Mouse (Mus musculus) kidney, postnatal 36 days (tissue): ENCODE results near the gene Ube3a.

Experiments
- DNase-seq, 2 experiments: peaks; one replicate each; pipeline ENCODE4 v3.0.0; 2021 to 2022; ENCODE audit warnings: mixed read lengths in 2 of 2

The Ube3a gene

DNA sequence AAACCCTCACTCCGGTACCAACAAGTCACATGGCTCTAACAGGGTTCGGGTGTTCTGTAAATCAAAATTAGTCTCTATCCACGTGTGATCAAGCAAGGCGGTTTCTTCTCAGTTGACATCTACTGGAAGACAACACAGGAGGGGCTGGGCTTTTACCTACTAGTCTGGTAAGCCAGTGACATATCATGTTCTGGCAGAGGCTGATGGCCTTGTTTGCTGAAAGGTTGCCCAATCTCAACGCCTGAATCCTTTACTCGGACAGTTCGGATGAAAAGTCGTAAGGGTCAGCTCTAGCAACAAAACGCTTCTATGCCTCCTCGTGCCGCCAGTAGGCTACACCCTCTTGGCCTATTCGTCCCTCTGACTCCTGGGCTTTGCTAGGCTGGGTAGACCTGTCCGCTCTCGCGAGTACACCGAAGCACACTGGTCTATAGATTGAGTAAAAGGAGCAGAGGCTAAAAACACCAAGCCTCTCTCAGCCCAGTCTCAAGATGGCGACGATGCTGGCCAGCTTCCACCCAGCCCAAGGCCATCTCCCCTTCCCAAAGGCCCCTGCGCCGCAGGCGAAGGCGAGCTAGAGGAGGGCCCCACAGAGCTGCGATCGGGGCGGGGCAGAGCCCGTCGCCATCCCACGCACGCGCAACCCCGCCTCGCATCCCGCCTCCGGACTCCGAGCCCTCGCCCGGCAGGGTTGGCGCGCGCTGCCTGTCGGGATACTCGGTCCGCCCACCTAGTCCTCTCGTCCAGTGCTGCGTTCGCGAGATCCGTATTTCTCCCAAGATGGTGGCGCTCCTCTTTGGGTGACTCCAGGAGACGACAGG, at the start of gene Ube3a:
Gene Ube3a, plus strand, starts transcription at position 706 of the 821 bp plus-strand sequence.
- peak; percentile 98 to 99 for DNase-seq

DNA sequence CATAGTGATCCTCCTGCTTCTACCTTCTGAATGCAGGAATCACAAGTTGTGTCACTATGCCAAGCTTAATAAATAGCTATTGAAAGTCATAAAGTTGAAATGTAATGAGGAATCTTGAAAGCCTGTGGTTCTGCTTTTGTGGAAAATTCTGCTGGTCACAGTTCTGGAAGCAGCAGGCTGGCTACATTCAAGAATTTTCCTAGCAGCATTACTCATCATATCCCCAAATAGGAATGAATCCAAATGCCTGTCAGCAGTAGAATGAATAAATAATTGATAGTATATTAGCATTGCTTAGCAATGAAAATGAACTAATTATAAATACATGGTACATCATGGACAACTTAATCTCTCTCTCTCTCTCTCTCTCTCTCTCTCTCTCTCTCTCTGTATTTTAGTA, 35.7 kb upstream of the Ube3a start:
- no peak for DNase-seq

DNA sequence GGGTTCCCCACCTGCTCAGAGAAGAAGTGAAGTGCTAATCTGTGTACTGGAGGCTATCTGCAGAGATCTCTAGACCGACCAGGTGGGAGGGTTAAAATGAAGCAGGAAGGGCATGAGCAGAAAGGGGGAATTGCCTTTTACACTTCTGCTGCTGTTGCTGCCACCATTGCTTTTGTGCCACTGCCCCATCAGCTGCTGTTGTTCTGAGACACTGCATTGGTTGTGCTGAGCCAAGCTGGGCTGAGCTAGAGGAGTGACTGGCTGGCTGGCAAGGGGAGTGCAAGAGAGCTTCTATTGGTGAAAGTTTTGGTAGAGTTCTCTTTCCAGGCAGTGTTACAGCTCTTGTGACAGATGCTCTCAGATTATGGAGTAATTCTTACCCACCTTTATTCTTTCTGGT, 13.6 kb upstream of the Ube3a start:
- DNase-seq, result no peak

DNA sequence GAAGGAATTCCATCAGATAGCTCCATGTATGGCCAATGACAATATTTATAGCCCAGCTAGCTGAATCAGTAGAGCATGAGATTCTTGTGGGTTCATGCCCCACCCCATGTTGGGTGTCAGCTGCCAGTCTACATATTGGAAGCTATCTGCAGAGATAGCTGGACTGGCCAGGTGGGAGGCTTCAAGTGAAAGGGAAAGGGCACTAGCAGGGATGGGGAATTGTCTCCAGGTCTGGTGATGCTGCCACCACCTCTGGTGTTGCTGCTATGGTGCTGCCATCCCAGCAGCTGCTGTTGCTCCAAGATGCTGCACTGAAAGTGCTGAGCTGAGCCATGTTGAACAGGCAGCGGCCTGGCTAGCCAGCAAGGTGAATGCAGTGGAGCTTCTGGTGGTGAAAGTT, 7.3 kb upstream of the Ube3a start:
- no peak for DNase-seq

DNA sequence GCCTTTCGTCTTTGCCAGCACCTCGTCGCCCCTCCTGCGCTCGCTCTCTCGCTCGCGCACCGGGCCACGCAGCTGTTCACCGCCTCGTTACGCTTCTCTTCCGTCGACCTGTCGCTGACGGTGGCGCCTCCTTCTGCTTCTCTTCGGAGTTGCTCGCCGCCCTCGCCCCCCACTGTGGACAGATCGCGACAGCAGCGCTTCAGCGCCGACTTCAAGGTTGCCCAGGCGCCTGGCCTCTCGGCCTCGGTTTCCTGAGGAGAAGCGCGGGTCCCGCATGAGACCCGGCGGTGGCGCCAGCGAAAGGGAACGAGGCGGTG, 274 bp downstream of the Ube3a start:
- DNase-seq, result no peak

DNA sequence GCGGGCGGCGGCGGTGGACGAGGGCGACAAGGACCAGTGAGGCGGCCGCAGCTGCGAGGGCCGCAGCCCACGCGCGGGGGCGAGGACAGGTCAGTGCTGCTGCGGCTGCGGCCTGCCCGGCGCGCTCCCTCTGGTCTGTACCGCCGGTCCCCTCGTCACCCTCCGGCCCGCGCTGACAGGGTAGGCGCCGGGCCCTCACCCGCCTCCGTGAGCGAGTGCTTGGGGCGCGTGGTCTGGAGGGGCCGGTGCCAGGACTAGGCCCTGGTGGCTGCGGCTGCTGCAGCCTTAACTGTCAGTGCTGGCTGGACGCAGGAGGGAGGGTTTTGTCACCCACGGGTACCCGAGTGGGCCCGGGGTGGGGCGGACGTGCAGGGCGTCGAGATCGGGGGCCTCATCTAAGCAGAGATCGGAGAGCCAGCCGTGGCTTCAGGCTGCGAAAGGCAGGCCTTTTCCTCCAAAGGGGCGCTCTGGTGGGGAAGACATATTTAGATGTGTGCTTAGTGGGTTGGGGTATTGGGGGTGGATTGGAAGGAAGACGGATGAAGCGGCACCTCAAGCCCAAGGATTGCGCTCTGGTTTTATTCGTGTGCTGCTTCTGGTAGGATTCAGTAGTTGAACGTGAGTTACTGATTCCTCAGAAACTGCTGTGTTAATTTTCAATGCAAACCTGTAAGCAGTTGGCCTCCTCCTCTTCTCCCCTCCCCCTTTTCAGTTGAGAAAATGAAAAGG, 797 bp downstream of the Ube3a start:
- DNase-seq, result peak; percentile 36 to 63

DNA sequence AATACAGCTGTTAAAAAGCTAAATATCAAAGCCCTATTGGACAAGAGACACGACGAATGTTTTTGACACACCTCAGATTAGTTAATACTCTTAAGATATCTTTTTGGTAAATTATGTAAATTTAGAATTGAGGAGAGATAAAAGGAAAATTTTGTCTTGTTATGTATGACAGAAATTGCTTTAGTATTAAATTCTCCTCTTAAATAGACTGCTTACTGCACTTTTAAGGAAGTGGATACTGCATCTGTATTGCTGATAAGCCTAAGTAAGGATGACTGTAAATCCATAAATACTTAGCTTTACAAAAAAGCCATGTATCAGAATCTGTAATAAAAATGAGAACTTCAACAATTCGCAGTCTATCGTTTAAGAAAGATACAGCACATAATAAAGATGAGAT, 1.8 kb downstream of the Ube3a start:
- no peak for DNase-seq

DNA sequence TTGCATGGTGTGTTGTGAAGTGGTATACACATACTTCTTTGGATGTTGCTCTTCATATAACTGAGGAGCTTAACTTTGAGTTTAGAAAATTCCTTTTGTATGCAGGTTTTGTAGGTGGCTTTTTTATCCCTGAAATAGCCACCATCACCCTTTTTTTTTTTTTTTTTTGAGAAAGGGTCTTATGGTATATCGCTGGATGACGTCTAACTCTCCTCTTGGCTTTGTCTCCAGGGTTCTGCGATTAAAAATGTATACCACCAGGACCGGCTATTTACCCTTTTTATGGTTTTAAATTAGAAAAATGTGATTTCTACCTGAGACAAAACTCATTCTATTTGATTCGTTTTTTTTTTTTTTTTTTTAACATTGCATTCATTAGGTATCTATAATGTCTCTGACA, 2.2 kb downstream of the Ube3a start:
- DNase-seq, result no peak

DNA sequence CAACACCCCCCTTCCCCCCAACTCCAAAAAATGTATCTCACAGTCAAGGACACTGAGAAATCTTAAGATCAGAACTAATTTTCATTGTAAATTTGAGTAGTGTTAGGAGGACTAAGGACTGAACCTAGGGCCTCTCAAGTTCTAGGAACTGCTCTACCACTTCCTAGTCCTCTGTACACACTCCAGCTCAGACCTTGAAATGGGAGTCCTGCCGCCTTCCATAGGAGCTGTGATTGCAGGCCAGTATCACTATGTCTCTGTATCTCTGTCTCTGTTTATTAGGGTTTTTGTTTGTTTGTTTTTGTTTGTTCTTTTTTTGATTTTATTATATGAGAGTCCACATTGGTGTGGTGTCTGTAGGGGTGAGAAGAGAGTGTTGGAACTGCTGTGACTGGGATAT, 3.4 kb downstream of the Ube3a start:
- DNase-seq, result no peak

DNA sequence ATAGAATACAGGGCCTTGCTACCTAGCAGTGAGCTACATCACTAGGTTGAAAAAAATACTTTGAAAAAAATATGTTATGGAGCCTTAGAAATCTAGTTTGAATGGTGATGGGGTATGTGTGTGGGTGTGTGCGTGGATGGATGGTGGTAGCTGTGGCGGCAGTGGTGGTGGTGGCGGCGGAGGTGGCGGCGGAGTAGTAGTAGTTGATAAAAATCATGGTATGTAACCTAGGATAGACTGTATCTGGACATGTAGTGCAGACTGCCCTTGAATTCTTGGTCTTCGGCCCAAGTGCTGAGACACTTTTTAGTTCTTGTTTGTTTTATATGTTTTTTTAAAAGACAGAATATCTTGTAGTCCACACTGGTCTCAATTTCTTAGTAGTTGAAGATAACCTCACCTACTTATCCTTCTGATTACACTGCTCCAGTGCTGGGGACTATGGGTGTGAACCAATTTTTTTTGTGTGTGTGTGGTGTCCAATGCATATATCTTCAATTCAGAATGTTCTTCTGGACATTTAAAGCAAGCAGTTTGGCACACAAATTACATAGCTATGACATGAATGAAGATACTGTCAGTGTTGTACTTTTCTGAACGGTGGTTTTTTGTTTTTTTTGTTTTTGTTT, 6.3 kb downstream of the Ube3a start:
- no peak for DNase-seq

DNA sequence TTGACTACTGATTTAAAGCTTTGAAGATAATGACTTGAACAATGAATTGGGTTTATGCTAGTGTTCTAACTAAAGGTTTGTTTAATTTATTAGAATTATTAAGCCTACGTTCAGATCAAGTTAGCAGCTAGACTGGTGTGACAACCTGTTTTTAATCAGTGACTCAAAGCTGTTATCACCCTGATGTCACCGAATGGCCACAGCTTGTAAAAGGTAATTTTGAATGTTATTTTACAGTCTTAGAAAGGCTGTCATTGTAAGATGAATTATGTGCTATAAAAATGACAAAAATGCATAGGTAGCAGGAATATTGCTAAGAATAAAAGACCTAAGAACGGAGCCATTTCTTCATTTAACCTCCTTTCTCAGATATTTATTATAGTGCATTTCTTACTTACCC, 14.7 kb downstream of the Ube3a start:
- DNase-seq, result no peak

DNA sequence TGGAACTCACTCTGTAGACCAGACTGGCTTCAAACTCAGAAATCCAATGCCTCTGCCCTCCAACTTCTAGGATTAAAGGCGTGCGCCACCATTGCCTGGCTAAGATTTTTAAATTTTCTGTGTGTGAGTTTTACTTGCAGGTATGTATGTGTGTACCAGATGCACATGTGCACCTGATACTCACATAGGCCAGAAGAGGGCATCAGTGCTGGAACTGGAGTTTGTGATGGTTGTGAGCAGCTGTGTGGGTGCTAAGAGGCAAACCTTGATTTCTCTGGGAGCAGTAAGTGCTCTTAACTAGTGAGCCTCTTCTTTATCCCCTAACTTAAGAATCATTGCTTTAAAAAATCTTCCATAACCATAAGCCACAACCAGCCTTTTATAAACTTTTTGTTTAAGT, 17.0 kb downstream of the Ube3a start:
- peak in 1 of 2 experiments; percentile 17 for DNase-seq

DNA sequence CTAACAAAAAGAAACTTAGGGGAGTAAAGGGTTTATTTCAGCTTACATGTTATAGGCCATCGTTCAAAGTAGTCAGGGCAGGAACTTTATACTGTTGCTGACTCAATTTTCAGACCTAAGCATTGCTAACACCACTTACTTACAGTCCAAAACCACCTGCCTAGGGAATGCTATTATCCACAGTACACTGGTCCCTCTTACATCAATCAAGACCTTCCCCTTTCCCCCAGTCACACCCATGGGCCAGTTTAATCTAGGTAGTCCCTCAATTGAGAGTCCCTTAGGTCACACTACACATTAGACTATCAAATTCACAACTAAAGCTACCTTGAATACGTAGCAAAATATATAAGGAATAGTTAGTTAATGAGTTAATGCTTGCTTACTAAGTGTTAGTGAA, 24.8 kb downstream of the Ube3a start:
- DNase-seq, result no peak

DNA sequence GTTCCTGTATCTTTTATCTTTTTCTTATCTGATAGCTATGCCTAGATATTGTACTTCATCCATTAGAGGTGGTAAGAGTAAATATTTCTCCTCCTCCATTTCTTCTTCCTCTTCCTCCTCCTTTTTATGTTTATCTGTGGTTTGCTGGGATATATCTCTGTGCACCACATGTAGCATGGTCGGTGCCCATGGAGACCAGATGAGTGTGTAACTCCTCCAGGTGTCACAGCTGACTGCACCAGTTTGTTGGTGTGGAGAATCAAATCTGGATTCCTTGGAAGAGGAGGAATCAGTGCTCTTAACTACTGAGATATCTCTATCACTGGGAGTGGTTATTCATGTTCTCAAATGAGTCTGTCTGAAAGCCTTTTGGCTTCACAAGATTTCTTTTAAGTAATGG, 37.0 kb downstream of the Ube3a start:
- DNase-seq, result no peak

DNA sequence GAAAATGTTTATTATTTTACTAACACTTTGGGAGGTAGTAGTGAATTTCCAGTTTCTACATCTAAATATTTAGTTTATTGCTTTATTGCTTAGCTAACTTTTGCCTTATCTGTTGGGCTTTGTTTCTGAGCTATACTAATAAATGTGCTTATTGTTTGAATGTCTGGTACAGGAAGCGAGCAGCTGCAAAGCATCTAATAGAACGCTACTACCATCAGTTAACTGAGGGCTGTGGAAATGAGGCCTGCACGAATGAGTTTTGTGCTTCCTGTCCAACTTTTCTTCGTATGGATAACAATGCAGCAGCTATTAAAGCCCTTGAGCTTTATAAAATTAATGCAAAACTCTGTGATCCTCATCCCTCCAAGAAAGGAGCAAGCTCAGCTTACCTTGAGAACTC, 43.2 kb downstream of the Ube3a start:
- no peak for DNase-seq

DNA sequence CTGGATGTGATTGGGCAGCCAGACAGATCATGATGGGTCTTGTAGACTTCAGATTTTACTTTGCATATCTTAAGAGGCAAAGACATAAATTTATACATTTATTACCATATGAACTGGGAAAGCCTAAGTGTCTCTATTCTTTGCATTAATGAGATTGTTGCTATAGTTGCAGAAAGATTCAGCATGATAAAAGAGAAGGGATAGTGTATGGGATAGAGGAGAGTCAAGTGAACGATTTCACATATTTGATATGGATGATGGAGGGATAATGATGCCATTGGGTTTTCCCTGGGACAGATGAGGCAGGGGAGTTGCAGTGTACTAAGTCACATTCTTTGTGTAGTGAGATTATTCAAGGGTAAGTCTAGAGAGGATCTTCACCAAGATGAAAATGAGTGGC, 84.0 kb downstream of the Ube3a start:
- no peak for DNase-seq

DNA sequence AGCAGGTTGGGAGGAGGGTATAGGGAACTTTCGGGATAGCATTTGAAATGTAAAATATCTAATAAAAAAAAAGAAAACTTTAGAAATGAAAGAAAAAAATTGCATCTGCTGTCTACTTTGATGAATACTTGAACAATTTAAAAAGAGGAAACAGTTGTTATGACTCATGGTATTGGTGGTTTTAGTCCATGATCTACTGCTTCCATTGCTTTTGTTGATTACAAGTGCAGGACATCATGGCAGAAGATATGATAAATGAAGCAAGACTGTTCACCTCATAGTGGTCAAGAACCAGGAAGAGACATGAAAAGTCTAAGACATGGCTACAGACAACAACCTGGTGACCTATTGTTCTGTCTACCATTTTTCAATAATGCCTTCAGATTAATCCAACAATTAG, 94.2 kb downstream of the Ube3a start:
- no peak for DNase-seq
